Mouse (Mus musculus) liver, embryonic 16.5 days (tissue): ENCODE measurements at regions not wholly inside any gene's neighbourhood (a gene's known extent, or its start where the extent isn't known, plus 50 kb on each side); places are given as distances from the start of the nearest gene placed in this dataset.

ENCODE experiments used
- ATAC-seq: fragments of 200-750 bp; cut with Nextera tagmentation; 2 replicates; pipeline ENCODE4 v1.8.0; 2017; ENCODE audit warnings: low read depth, mild to moderate bottlenecking, moderate number of reproducible peaks, moderate library complexity
- H3K27ac ChIP-seq: fragments of 300-500 bp; sonication (generic); 2 replicates; pipeline ENCODE4 v1.5.1; 2014; ENCODE audit warnings: mild to moderate bottlenecking, low read length
- H3K27me3 ChIP-seq: fragments of 300-500 bp; sonication (generic); 2 replicates; pipeline ENCODE4 v1.6.1; 2014; ENCODE audit warnings: low read depth, low read length, mixed read lengths; ENCODE audit not compliant: control insufficient read depth, insufficient read depth
- H3K36me3 ChIP-seq: fragments of 300-500 bp; sonication (generic); 2 replicates; pipeline ENCODE4 v1.6.1; 2014; ENCODE audit warnings: mild to moderate bottlenecking; ENCODE audit not compliant: control insufficient read depth, insufficient read depth
- H3K4me1 ChIP-seq: fragments of 300-500 bp; sonication (generic); 2 replicates; pipeline ENCODE4 v1.6.1; 2014; ENCODE audit warnings: low read depth, low read length, mixed read lengths; ENCODE audit not compliant: control insufficient read depth
- H3K4me2 ChIP-seq: fragments of 300-500 bp; sonication (generic); 2 replicates; pipeline ENCODE4 v1.6.1; 2014; ENCODE audit warnings: low read depth, low read length, mixed read lengths
- H3K4me3 ChIP-seq: fragments of 300-500 bp; sonication (generic); 2 replicates; pipeline ENCODE4 v1.5.1; 2014; ENCODE audit warnings: low read depth, mild to moderate bottlenecking, low read length
- H3K9ac ChIP-seq: fragments of 300-500 bp; sonication (generic); 2 replicates; pipeline ENCODE4 v1.6.1; 2014; ENCODE audit warnings: low read depth, low read length
- H3K9me3 ChIP-seq: fragments of 300-500 bp; sonication (generic); replicated peaks from 2 replicates; pipeline ENCODE4 v1.6.1; 2016; ENCODE audit warnings: low read length; ENCODE audit not compliant: control insufficient read depth
- WGBS: fragments of 180-500 bp; shearing (Covaris S2); extraction: QIAGEN DNeasy Blood & Tissue Kit; methylation state at CpG from one replicate; pipeline ENCODE4 v1.1.7; 2014; ENCODE audit not compliant: insufficient replicate concordance; 5-methylcytosine and 5-hydroxymethylcytosine counted together

GRCm38 (mm10) chr17:13662152-13662551, 98.2 kb upstream of the Afdn start:
- 51% methylated on average over 4 of the region's 4 CpGs for WGBS
- no peak for ATAC-seq
- no peak overlapping the region for H3K4me3 ChIP-seq
- no peaks in the 10 kb centered on the region for H3K36me3 ChIP-seq
- no peak overlapping the region for H3K4me2 ChIP-seq
- no peak overlapping the region for H3K9ac ChIP-seq
- no peak overlapping the region for H3K27ac ChIP-seq
- no peaks in the 10 kb centered on the region; the same call in 1 of the 2 replicates for H3K4me1 ChIP-seq
- H3K27me3 ChIP-seq = no peaks in the 10 kb centered on the region
- H3K9me3 ChIP-seq = no peaks in the 10 kb centered on the region
